Mouse (Mus musculus) embryonic fibroblast, embryonic 13.5 days (primary cell): ENCODE measurements around the gene Spata9.

ENCODE experiments used
- CTCF ChIP-seq: IDR thresholded peaks from 2 replicates; pipeline ENCODE4 v1.5.1; 2011; ENCODE audit warnings: mild to moderate bottlenecking, control low read depth, low read length, moderate library complexity, borderline replicate concordance; ENCODE audit not compliant: insufficient read depth
- POLR2A ChIP-seq: IDR thresholded peaks from 2 replicates; pipeline ENCODE4 v1.6.1; 2011; ENCODE audit warnings: low read depth, mild to moderate bottlenecking, control low read depth, low read length, moderate library complexity

DNA sequence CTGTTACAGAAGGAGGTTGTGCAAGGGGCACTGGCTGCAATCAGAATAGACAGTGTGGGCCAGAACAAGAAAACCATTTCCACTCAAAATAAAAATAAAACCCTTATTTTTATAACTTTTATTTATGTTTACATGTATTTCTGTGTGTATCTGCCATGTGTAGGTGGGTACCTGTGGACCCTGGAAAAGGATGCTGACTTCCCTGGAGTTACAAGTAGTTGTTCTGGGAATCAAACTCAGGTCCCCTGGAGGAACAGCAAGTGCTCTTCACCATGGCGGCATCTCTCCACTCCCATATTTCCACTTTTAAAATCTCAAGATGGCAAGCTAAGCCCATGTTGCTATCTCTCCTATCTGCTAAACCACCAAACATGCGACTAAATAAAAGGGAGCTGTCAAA is 36.3 kb upstream of the Spata9 start:
- TF ChIP-seq CTCF: no peak
- TF ChIP-seq POLR2A: no peak
